Comparison of ENCODE assay signal across 19 mouse cellular contexts in genomic region chr9:70801761-70802160, GRCm38 (mm10).
"Had no signal": no experiment of that assay in that cellular context is flagged by ENCODE, and none has a peak within 500 bp of the region (broad histone marks: within the 10 kb centered on the region; RNA-seq: fewer than 3 reads in every experiment).

No protein-coding gene starts in this region.

- ATAC-seq: midbrain, embryonic 16.5 days had no signal

- H3K4me1 ChIP-seq: neural tube, embryonic 13.5 days had no signal

- H3K9ac ChIP-seq: lung, embryonic 14.5 days; midbrain, embryonic 12.5 days; neural tube, embryonic 13.5 days; neural tube, embryonic 15.5 days had no signal

- H3K27ac ChIP-seq: midbrain, embryonic 10.5 days; midbrain, embryonic 12.5 days; neural tube, embryonic 13.5 days; neural tube, embryonic 15.5 days had no signal

- H3K36me3 ChIP-seq: midbrain, embryonic 10.5 days; midbrain, embryonic 12.5 days; neural tube, embryonic 13.5 days; neural tube, embryonic 15.5 days had no signal

- H3K27me3 ChIP-seq: midbrain, embryonic 12.5 days; neural tube, embryonic 13.5 days; neural tube, embryonic 15.5 days had no signal

- H3K4me2 ChIP-seq: lung, embryonic 14.5 days; midbrain, embryonic 12.5 days; neural tube, embryonic 13.5 days; neural tube, embryonic 15.5 days had no signal

- DNase-seq: lung, adult 18-20 months; lung, embryonic 14.5 days; lung, postnatal 10 days; lung, postnatal 4 days; midbrain, embryonic 14.5 days; retina, postnatal 1 day; right cerebral cortex, adult 18-20 months; right cerebral cortex, postnatal 25 days; right cerebral cortex, postnatal 4 days; spleen, adult 18-20 months; thymus, adult 18-20 months; thymus, postnatal 14 days; thymus, postnatal 36 days had no signal

- H3K9me3 ChIP-seq: midbrain, embryonic 10.5 days; midbrain, embryonic 12.5 days; neural tube, embryonic 13.5 days; neural tube, embryonic 15.5 days had no signal

- H3K4me3 ChIP-seq: midbrain, embryonic 10.5 days; midbrain, embryonic 12.5 days; myocyte; neural tube, embryonic 13.5 days; neural tube, embryonic 15.5 days had no signal
